Mouse (Mus musculus) lung, embryonic 14.5 days (tissue): ENCODE data around the gene Nbl1. TPM values are rescaled to one million over a fixed set of nuclear protein-coding genes. Genes with fewer than 3 reads are reported as not detected.

Experiments
- ATAC-seq: fragments of 200-750 bp; cut with Nextera tagmentation; 2 replicates; pipeline ENCODE4 v1.8.0; 2017; ENCODE audit warnings: mild to moderate bottlenecking, moderate TSS enrichment, moderate library complexity; ENCODE audit not compliant: insufficient read depth
- DNase-seq: peaks from one replicate; pipeline ENCODE4 v3.0.0-alpha.2; 2015
- H3K27ac ChIP-seq: fragments of 300-500 bp; sonication (generic); 2 replicates; pipeline ENCODE4 v1.5.1; 2014; ENCODE audit warnings: low read depth, mild to moderate bottlenecking, moderate library complexity
- H3K27me3 ChIP-seq: fragments of 300-500 bp; sonication (generic); 2 replicates; pipeline ENCODE4 v1.6.1; 2014; ENCODE audit warnings: low read length, control low read depth; ENCODE audit not compliant: insufficient read depth
- H3K36me3 ChIP-seq: fragments of 300-500 bp; sonication (generic); 2 replicates; pipeline ENCODE4 v1.6.1; 2014; ENCODE audit warnings: control low read depth; ENCODE audit not compliant: insufficient read depth
- H3K4me1 ChIP-seq: fragments of 300-500 bp; sonication (generic); 2 replicates; pipeline ENCODE4 v1.6.1; 2014; ENCODE audit warnings: antibody characterized with exemption, control low read depth; ENCODE audit not compliant: insufficient read depth
- H3K4me2 ChIP-seq: fragments of 300-500 bp; sonication (generic); 2 replicates; pipeline ENCODE4 v1.6.1; 2014; ENCODE audit warnings: mild to moderate bottlenecking
- H3K4me3 ChIP-seq: fragments of 300-500 bp; sonication (generic); 2 replicates; pipeline ENCODE4 v1.5.1; 2014; ENCODE audit warnings: low read depth, low read length
- H3K9ac ChIP-seq: fragments of 300-500 bp; sonication (generic); 2 replicates; pipeline ENCODE4 v1.6.1; 2014
- H3K9me3 ChIP-seq: fragments of 300-500 bp; sonication (generic); 2 replicates; pipeline ENCODE4 v1.6.1; 2016; ENCODE audit warnings: low read depth, low read length, control low read depth
- CTCF ChIP-seq: IDR thresholded peaks from 2 replicates; pipeline ENCODE4 v1.5.1; 2016; ENCODE audit warnings: antibody characterized with exemption, low read depth
- WGBS: fragments of 180-500 bp; shearing (Covaris S2); extraction: QIAGEN DNeasy Blood & Tissue Kit; methylation state at CpG from one replicate; pipeline ENCODE4 v1.1.7; 2014; 5-methylcytosine and 5-hydroxymethylcytosine counted together
- polyA plus RNA-seq: library from polyadenylated mRNA; unstranded; fragments of >200 nt; fragmentation: Nextera tagmentation; extraction: Ambion mirVana; gene quantifications from 2 replicates; pipeline ENCODE4 v1.2.1, GENCODE M21; 2014

The Nbl1 gene
- polyA plus RNA-seq, 1 experiment from 2014 or later: 48.0 TPM

GRCm38 (mm10) chr4:139130701-139131549, 38.1 kb upstream of the Nbl1 start, which contains the start of gene Minos1:
Gene Minos1, minus strand, starts transcription at chr4:139131113.
- Histone ChIP-seq H3K9ac (peak within 1 kb of the TSS; percentile 89), H3K4me2 (peak within 1 kb of the TSS; percentile 83), H3K27me3 (no peaks in the 10 kb centered on the region), H3K27ac (peak within 1 kb of the TSS; percentile 86), H3K9me3 (no peaks in the 10 kb centered on the region; the same call in 1 of the 2 replicates), H3K4me3 (peak within 1 kb of the TSS; percentile 99), H3K4me1 (no peaks in the 10 kb centered on the region), H3K36me3 (no peaks in the 10 kb centered on the region)
- ATAC-seq (peak; percentile 97), DNase-seq (peak; percentile 100)
- TF ChIP-seq CTCF: no peak
- under 1% methylated on average over 63 of the region's 63 CpGs for WGBS

DNA sequence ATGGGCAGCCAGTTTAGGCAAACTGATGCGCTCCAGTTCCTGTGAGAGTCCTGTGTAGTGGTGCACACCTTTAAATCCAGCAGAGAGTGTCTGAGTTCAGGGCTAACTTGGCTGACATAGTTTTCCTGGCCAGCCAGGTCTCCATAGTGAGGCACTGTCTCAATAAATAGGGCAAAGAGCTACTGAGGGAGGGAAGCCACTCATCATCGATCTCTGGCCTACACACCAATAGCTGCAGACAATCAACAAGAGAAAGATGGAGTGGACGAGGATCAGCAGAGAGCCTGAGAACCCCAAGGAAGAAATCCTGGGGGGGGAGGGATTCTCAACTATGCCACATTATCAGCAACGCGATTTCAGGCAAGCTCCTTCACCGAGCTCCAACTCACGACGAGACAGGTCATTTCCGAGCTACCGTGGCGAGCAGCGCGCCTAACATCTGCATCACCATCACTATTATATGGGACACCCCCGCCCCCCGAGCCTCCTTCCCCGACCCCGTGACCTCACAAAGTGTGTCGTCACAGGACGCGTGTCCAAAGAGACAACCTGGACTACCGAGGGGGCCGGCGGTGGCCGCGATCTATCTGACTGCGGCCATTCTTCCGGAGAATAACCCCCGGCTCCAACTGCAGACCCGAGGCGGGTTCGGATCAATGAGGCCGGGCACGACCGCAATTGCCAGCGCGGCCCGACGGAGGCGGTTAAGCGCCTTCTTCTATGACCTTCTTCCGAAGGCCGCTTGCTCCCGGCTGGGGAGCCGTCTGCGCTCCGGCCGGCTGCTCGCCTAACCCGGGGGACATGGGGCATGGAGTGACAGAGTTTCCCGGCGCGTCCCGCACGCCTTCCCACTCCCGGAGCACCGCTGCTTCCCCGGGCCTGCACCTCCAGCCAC, 37.3 kb upstream of the Nbl1 start:
- H3K4me2 ChIP-seq: peak overlapping the region; percentile 83
- no peaks in the 10 kb centered on the region for H3K27me3 ChIP-seq
- H3K36me3 ChIP-seq: no peaks in the 10 kb centered on the region
- H3K9ac ChIP-seq: peak overlapping the region; percentile 89
- ATAC-seq (peak; percentile 48), DNase-seq (peak; percentile 52)
- 2% methylated on average over 57 of the region's 57 CpGs for WGBS
- no peaks in the 10 kb centered on the region; the same call in 1 of the 2 replicates for H3K9me3 ChIP-seq
- H3K4me1 ChIP-seq: no peaks in the 10 kb centered on the region
- H3K27ac ChIP-seq: peak overlapping the region; percentile 86
- peak overlapping the region; percentile 99 for H3K4me3 ChIP-seq
- TF ChIP-seq CTCF: no peak

DNA sequence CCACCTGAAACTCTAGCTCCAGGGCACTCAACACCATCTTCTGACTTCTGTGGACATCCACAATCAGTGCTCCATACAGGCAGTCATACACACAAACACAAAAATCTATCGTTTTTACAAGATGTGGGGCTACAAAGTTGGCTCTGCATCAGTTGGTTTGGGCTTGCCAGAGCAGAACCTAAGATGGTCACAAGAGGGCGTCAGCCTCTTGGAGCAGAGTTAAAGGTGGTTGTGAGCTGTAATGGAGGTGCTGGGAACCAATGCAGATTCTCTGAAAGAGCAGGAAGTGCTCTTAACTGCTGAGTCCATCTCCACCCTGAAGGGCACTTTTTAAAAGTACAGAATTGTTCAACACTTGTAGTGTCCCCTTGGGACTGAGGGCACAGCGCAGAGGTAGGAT, 33.7 kb upstream of the Nbl1 start:
- DNase-seq: no peak
- ATAC-seq: no peak
- Histone ChIP-seq H3K9me3 (no peaks in the 10 kb centered on the region; the same call in 1 of the 2 replicates), H3K9ac (no peak overlapping the region), H3K27ac (no peak overlapping the region), H3K36me3 (no peaks in the 10 kb centered on the region), H3K27me3 (no peaks in the 10 kb centered on the region), H3K4me1 (no peaks in the 10 kb centered on the region), H3K4me2 (no peak overlapping the region), H3K4me3 (no peak overlapping the region)
- TF ChIP-seq CTCF: no peak
- 90% methylated on average over 3 of the region's 3 CpGs for WGBS

DNA sequence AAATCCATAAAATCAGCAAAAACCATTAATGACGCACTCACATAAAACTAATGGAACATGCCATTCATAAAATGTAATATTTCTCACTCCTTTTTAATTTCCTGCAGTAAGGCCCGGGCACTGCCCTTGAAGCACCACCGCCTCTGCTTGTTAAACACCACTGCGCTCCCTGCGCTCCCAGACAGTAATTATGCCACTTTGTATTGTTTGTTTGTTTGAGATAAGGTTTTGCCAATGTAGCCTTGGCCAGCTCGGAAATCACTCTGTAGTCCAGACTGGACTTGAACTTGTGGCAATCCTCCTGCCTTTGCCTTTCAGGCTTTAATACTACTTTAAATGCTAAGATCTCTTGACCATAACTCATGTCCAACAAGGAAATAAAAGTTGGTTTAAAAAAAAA, 32.1 kb upstream of the Nbl1 start:
- H3K4me3 ChIP-seq: no peak overlapping the region
- peaks cover 9% of the 10 kb centered on the region for H3K4me1 ChIP-seq
- H3K27me3 ChIP-seq: no peaks in the 10 kb centered on the region
- ATAC-seq: no peak
- 80% methylated on average over 6 of the region's 6 CpGs for WGBS
- H3K9ac ChIP-seq: no peak overlapping the region
- TF ChIP-seq CTCF: no peak
- no peak overlapping the region for H3K27ac ChIP-seq
- no peak for DNase-seq
- H3K4me2 ChIP-seq: no peak overlapping the region
- H3K9me3 ChIP-seq: no peaks in the 10 kb centered on the region; the same call in 1 of the 2 replicates
- no peaks in the 10 kb centered on the region for H3K36me3 ChIP-seq

- 92% methylated on average over 4 of the region's 4 CpGs for WGBS
- DNase-seq: no peak
- no peak for TF ChIP-seq CTCF
Measured at GRCm38 (mm10) chr4:139122557-139122956, 29.8 kb upstream of the Nbl1 start.

DNA sequence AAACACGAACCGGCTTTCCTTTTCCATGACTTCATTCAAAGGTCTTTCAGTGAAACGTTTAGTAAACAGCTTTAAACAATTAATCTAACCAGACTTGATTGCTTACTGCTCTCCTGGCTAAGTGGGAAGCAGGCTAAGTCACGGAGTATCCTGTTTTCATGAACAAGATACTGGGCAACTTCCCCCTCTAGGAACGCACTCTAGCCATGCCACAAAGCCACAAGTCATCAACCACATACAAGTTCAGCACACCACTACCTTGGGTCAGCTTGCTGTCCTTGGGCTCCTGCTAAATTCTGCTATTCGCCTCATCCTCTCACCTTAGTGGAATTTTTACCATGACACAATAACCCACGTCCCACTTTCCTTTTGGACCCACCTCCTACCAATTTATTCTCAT, 28.2 kb upstream of the Nbl1 start:
- no peaks in the 10 kb centered on the region for H3K27me3 ChIP-seq
- no peak overlapping the region for H3K9ac ChIP-seq
- H3K36me3 ChIP-seq: no peaks in the 10 kb centered on the region
- H3K9me3 ChIP-seq: no peaks in the 10 kb centered on the region
- no peak for TF ChIP-seq CTCF
- H3K4me2 ChIP-seq: no peak overlapping the region
- ATAC-seq (no peak), DNase-seq (no peak)
- 60% methylated on average over 7 of the region's 7 CpGs for WGBS
- peaks cover 12% of the 10 kb centered on the region for H3K4me1 ChIP-seq
- no peak overlapping the region for H3K27ac ChIP-seq
- H3K4me3 ChIP-seq: no peak overlapping the region

More at GRCm38 (mm10) chr4:139122557-139122956, 29.8 kb upstream of the Nbl1 start:
- H3K36me3 ChIP-seq: no peaks in the 10 kb centered on the region
- no peak overlapping the region for H3K4me2 ChIP-seq
- ATAC-seq: no peak
- no peak overlapping the region for H3K4me3 ChIP-seq
- H3K9ac ChIP-seq: no peak overlapping the region
- no peak overlapping the region for H3K27ac ChIP-seq
- peaks cover 12% of the 10 kb centered on the region for H3K4me1 ChIP-seq
- no peaks in the 10 kb centered on the region for H3K27me3 ChIP-seq
- H3K9me3 ChIP-seq: no peaks in the 10 kb centered on the region; the same call in 1 of the 2 replicates
